Mouse (Mus musculus): ENCODE results near the gene Myoz1. TPM values are rescaled to one million over a fixed set of nuclear protein-coding genes. Genes with fewer than 3 reads are reported as not detected.
A peak's percentile ranks its signal among the peaks of the same experiment; 100 is the strongest.

Myoz1 gene
- total and polyA plus RNA-seq, 2 experiments, result 0.46 TPM; not detected in 1

DNA sequence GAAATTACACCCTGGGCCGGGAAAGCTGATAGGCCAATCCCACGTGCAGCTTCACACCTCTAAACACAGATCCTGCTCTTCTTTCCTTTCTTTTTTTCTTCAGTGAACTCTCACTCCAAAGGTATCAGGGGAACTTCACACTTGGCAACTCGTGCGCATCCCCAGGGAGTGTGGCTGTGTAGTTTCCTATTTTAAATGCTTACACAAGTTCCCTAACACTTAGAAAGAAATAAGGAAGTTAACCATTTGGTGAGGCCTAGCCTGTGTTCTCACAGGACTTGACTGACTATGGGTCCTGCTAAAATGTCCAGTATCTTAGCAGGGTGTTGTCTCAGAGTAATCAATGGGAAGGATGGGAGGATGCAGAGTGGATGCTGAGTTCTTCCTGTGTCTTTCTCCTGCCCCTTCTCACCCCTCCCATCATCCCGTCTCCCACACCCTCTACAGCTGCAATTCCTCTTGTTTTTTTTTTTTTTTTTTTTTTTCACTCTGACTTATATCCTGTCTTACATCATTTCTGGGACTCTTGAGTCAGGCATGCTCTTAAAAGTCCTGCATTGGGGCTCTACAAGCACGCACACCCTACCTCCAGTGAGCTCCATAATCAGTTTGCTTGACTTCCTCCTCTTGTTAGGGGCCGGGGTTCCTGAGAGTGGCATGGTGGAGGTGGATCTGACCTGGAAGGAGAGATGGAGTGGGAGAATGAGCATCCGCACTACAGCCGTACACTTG is 1.5 kb downstream of the Myoz1 start:
- Histone ChIP-seq H3K36me3 (ENCODE audit: control insufficient read depth, insufficient read depth, low read length) (no peaks in the 10 kb centered on the region), H3K27ac (replicated peaks; ENCODE audit: insufficient read depth, low read depth, low read length) (no peak overlapping the region), H3K4me3 (ENCODE audit: insufficient read depth, low read depth, low read length) (no peak overlapping the region), H3K4me1 (ENCODE audit: control insufficient read depth, insufficient read depth, low read length) (no peaks in the 10 kb centered on the region; the same call in 1 of the 2 replicates), H3K9ac (ENCODE audit: low read depth, low read length) (no peak overlapping the region), H3K79me2 (ENCODE audit: control insufficient read depth, insufficient read depth, low read length) (no peaks in the 10 kb centered on the region), H3K27me3 (ENCODE audit: control insufficient read depth, insufficient read depth, low read length) (no peaks in the 10 kb centered on the region)
- TF ChIP-seq POLR2A (IDR thresholded peaks at IDR 0.05; ENCODE audit: extremely low read depth, insufficient read depth, low read length) (no peak), CTCF (IDR thresholded peaks at IDR 0.05; ENCODE audit: low read depth, low read length) (no peak)
- WGBS, result 81% methylated on average over 9 of the region's 9 CpGs
- no peak for DNase-seq (ENCODE audit: extremely low read depth, low read depth, low spot score)

- 75% methylated on average over 4 of the region's 4 CpGs for WGBS
Observed at GRCm38 (mm10) chr14:20651722-20652256, 4.6 kb downstream of the Myoz1 start.

GRCm38 (mm10) chr14:20651000-20651399 is 5.3 kb downstream of the Myoz1 start:
- Histone ChIP-seq H3K27ac (replicated peaks; ENCODE audit: insufficient read depth, low read depth, low read length) (no peak overlapping the region), H3K27me3 (ENCODE audit: control insufficient read depth, insufficient read depth, low read length) (no peaks in the 10 kb centered on the region), H3K36me3 (ENCODE audit: control insufficient read depth, insufficient read depth, low read length) (no peaks in the 10 kb centered on the region), H3K79me2 (ENCODE audit: control insufficient read depth, insufficient read depth, low read length) (no peaks in the 10 kb centered on the region), H3K4me3 (ENCODE audit: insufficient read depth, low read depth, low read length) (no peak overlapping the region), H3K4me1 (ENCODE audit: control insufficient read depth, insufficient read depth, low read length) (no peaks in the 10 kb centered on the region; the same call in 1 of the 2 replicates), H3K9ac (ENCODE audit: low read depth, low read length) (no peak overlapping the region)
- no peak for TF ChIP-seq POLR2A (IDR thresholded peaks at IDR 0.05; ENCODE audit: extremely low read depth, insufficient read depth, low read length)
- TF ChIP-seq CTCF (IDR thresholded peaks at IDR 0.05; ENCODE audit: low read depth, low read length), result no peak
- 92% methylated on average over 2 of the region's 2 CpGs for WGBS
- no peak for DNase-seq (ENCODE audit: extremely low read depth, low read depth, low spot score)

More at GRCm38 (mm10) chr14:20651722-20652256, 4.6 kb downstream of the Myoz1 start:
- no peak for DNase-seq (ENCODE audit: extremely low read depth, low read depth, low spot score)
- H3K36me3 ChIP-seq (ENCODE audit: control insufficient read depth, insufficient read depth, low read length), result no peaks in the 10 kb centered on the region
- no peak overlapping the region for H3K9ac ChIP-seq (ENCODE audit: low read depth, low read length)
- no peaks in the 10 kb centered on the region for H3K79me2 ChIP-seq (ENCODE audit: control insufficient read depth, insufficient read depth, low read length)
- H3K27me3 ChIP-seq (ENCODE audit: control insufficient read depth, insufficient read depth, low read length), result no peaks in the 10 kb centered on the region
- H3K4me1 ChIP-seq (ENCODE audit: control insufficient read depth, insufficient read depth, low read length), result no peaks in the 10 kb centered on the region; the same call in 1 of the 2 replicates
- no peak overlapping the region for H3K27ac ChIP-seq (replicated peaks; ENCODE audit: insufficient read depth, low read depth, low read length)
- TF ChIP-seq CTCF (IDR thresholded peaks at IDR 0.05; ENCODE audit: low read depth, low read length) (no peak), POLR2A (IDR thresholded peaks at IDR 0.05; ENCODE audit: extremely low read depth, insufficient read depth, low read length) (no peak)
- no peak overlapping the region for H3K4me3 ChIP-seq (ENCODE audit: insufficient read depth, low read depth, low read length)

- DNase-seq (ENCODE audit: extremely low read depth, low read depth, low spot score), result no peak
- TF ChIP-seq CTCF (IDR thresholded peaks at IDR 0.05; ENCODE audit: low read depth, low read length) (no peak), POLR2A (IDR thresholded peaks at IDR 0.05; ENCODE audit: extremely low read depth, insufficient read depth, low read length) (no peak)
- no peaks in the 10 kb centered on the region for H3K4me1 ChIP-seq (ENCODE audit: control insufficient read depth, insufficient read depth, low read length)
- H3K27me3 ChIP-seq (ENCODE audit: control insufficient read depth, insufficient read depth, low read length), result no peaks in the 10 kb centered on the region
- no peak overlapping the region for H3K27ac ChIP-seq (replicated peaks; ENCODE audit: insufficient read depth, low read depth, low read length)
- H3K4me3 ChIP-seq (ENCODE audit: insufficient read depth, low read depth, low read length), result no peak overlapping the region
- no peak overlapping the region for H3K9ac ChIP-seq (ENCODE audit: low read depth, low read length)
- no peaks in the 10 kb centered on the region for H3K36me3 ChIP-seq (ENCODE audit: control insufficient read depth, insufficient read depth, low read length)
- no peaks in the 10 kb centered on the region for H3K79me2 ChIP-seq (ENCODE audit: control insufficient read depth, insufficient read depth, low read length)
Observed at GRCm38 (mm10) chr14:20646381-20646780, 10.0 kb downstream of the Myoz1 start.

DNA sequence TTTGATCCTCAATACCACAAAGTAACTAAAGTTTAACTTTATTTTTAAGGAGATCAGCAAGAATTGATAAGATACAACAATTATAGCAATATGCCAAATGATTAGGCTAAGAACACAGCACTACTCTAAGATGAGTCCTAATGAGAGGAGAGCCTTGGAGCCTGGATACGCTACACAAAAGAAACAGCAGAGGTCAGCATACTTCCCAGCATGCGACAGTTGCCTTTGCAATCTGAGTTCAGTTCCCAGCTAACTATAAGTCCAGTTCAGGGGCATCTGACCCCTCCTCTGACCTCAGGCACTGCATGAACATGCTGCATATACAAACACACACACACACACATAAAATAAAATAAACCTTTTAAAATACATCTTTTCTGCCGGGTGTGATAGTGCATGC is 10.8 kb downstream of the Myoz1 start:
- Histone ChIP-seq H3K9ac (ENCODE audit: low read depth, low read length) (no peak overlapping the region), H3K4me1 (ENCODE audit: control insufficient read depth, insufficient read depth, low read length) (no peaks in the 10 kb centered on the region), H3K27me3 (ENCODE audit: control insufficient read depth, insufficient read depth, low read length) (no peaks in the 10 kb centered on the region), H3K79me2 (ENCODE audit: control insufficient read depth, insufficient read depth, low read length) (no peaks in the 10 kb centered on the region), H3K27ac (replicated peaks; ENCODE audit: insufficient read depth, low read depth, low read length) (no peak overlapping the region), H3K36me3 (ENCODE audit: control insufficient read depth, insufficient read depth, low read length) (no peaks in the 10 kb centered on the region), H3K4me3 (ENCODE audit: insufficient read depth, low read depth, low read length) (no peak overlapping the region)
- DNase-seq (ENCODE audit: extremely low read depth, low read depth, low spot score), result no peak
- 49% methylated on average over 3 of the region's 3 CpGs for WGBS
- TF ChIP-seq POLR2A (IDR thresholded peaks at IDR 0.05; ENCODE audit: extremely low read depth, insufficient read depth, low read length), result no peak
- TF ChIP-seq CTCF (IDR thresholded peaks at IDR 0.05; ENCODE audit: low read depth, low read length), result no peak

GRCm38 (mm10) chr14:20641438-20641875 is 14.9 kb downstream of the Myoz1 start:
- H3K4me1 ChIP-seq (ENCODE audit: control insufficient read depth, insufficient read depth, low read length), result 0 out of 2 replicates have a peak, but pooled peaks cover 3% of the 10 kb centered on the region

More at GRCm38 (mm10) chr14:20641438-20641875, 14.9 kb downstream of the Myoz1 start:
- H3K36me3 ChIP-seq (ENCODE audit: control insufficient read depth, insufficient read depth, low read length), result no peaks in the 10 kb centered on the region
- H3K27ac ChIP-seq (replicated peaks; ENCODE audit: insufficient read depth, low read depth, low read length), result peak overlapping the region; percentile 71; the same call in 1 of the 2 replicates
- H3K27me3 ChIP-seq (ENCODE audit: control insufficient read depth, insufficient read depth, low read length), result no peaks in the 10 kb centered on the region
- no peaks in the 10 kb centered on the region for H3K79me2 ChIP-seq (ENCODE audit: control insufficient read depth, insufficient read depth, low read length)
- WGBS, result 14% methylated on average over 10 of the region's 10 CpGs
- H3K4me3 ChIP-seq (ENCODE audit: insufficient read depth, low read depth, low read length), result peak overlapping the region; percentile 67
- peak overlapping the region; percentile 77 for H3K9ac ChIP-seq (ENCODE audit: low read depth, low read length)
- no peak for TF ChIP-seq POLR2A (IDR thresholded peaks at IDR 0.05; ENCODE audit: extremely low read depth, insufficient read depth, low read length)
- TF ChIP-seq CTCF (IDR thresholded peaks at IDR 0.05; ENCODE audit: low read depth, low read length), result no peak
- no peak for DNase-seq (ENCODE audit: extremely low read depth, low read depth, low spot score)
